Mouse (Mus musculus) kidney, adult 2 months (tissue): ENCODE results near the gene Tcf12. TPM values are rescaled to one million over a fixed set of nuclear protein-coding genes. Genes with fewer than 3 reads are reported as not detected.

Experiments
- DNase-seq: peaks from one replicate; pipeline ENCODE4 v3.0.0; 2021
- H3K27ac ChIP-seq: fragments of 200-500 bp; 2 replicates; pipeline ENCODE4 v1.5.1; 2012; ENCODE audit warnings: low read depth, low read length, control low read depth, inconsistent platforms; ENCODE audit not compliant: insufficient read depth
- H3K27me3 ChIP-seq: fragments of 200-500 bp; replicated peaks from 2 replicates; pipeline ENCODE4 v1.6.1; 2012; ENCODE audit warnings: mild to moderate bottlenecking, moderate library complexity, low read length, inconsistent platforms; ENCODE audit not compliant: control insufficient read depth, insufficient read depth
- H3K36me3 ChIP-seq: fragments of 200-500 bp; 2 replicates; pipeline ENCODE4 v1.6.1; 2012; ENCODE audit warnings: mild to moderate bottlenecking, moderate library complexity, low read length, inconsistent platforms; ENCODE audit not compliant: control insufficient read depth, insufficient read depth
- H3K4me1 ChIP-seq: fragments of 200-500 bp; 2 replicates; pipeline ENCODE4 v1.6.1; 2011; ENCODE audit warnings: low read length; ENCODE audit not compliant: control insufficient read depth, insufficient read depth
- H3K4me3 ChIP-seq: fragments of 200-500 bp; 2 replicates; pipeline ENCODE4 v1.5.1; 2011; ENCODE audit warnings: mild to moderate bottlenecking, low read depth, low read length, control low read depth; ENCODE audit not compliant: insufficient read depth
- CTCF ChIP-seq: fragments of 200-500 bp; conservative IDR thresholded peaks from 2 replicates; pipeline ENCODE4 v1.5.1; 2011; ENCODE audit warnings: low read depth, mild to moderate bottlenecking, control low read depth, low read length, moderate library complexity, mixed read lengths; ENCODE audit not compliant: insufficient read depth, insufficient read length
- POLR2A ChIP-seq: fragments of 200-500 bp; IDR thresholded peaks from one replicate; pipeline ENCODE4 v1.6.1; 2011; ENCODE audit warnings: low read depth, low read length, control low read depth
- WGBS: fragments of 180-500 bp; shearing (Covaris S2); methylation state at CpG from one replicate; pipeline ENCODE4 v1.1.7; 2018; 5-methylcytosine and 5-hydroxymethylcytosine counted together
- polyA plus RNA-seq: library from polyadenylated mRNA; depleted of rRNA; stranded (reverse); fragments of >200 nt; gene quantifications from 2 replicates; pipeline ENCODE4 v1.2.3, GENCODE M21; 2012; rRNA removed

The Tcf12 gene
- 50.0 and 59.9 TPM in 2 replicates for polyA plus RNA-seq

GRCm38 (mm10) chr9:72111622-72112550 is at the start of gene Tcf12:
Gene Tcf12 (minus strand): TSS chr9:72111871.
- H3K27ac ChIP-seq: peak within 1 kb of the TSS; percentile 88
- H3K4me1 ChIP-seq: no peaks in the 10 kb centered on the region
- no peaks in the 10 kb centered on the region for H3K27me3 ChIP-seq
- 2% methylated on average over 88 of the region's 88 CpGs for WGBS
- no peaks in the 10 kb centered on the region for H3K36me3 ChIP-seq
- DNase-seq: peak; percentile 92
- TF ChIP-seq POLR2A (no peak), CTCF (no peak)
- peak within 1 kb of the TSS; percentile 78 for H3K4me3 ChIP-seq

GRCm38 (mm10) chr9:72158392-72158791 is 46.7 kb upstream of the Tcf12 start:
- 79% methylated on average over 2 of the region's 2 CpGs for WGBS
- Histone ChIP-seq H3K4me3 (no peak overlapping the region), H3K4me1 (no peaks in the 10 kb centered on the region), H3K27me3 (no peaks in the 10 kb centered on the region), H3K36me3 (no peaks in the 10 kb centered on the region), H3K27ac (no peak overlapping the region)
- DNase-seq: no peak
- TF ChIP-seq CTCF (no peak), POLR2A (no peak)

- no peak overlapping the region for H3K4me3 ChIP-seq
- no peaks in the 10 kb centered on the region for H3K36me3 ChIP-seq
- TF ChIP-seq CTCF (no peak), POLR2A (no peak)
- no peak for DNase-seq
- 93% methylated on average over 1 of the region's 1 CpGs for WGBS
- H3K27me3 ChIP-seq: no peaks in the 10 kb centered on the region
- H3K27ac ChIP-seq: no peak overlapping the region
- no peaks in the 10 kb centered on the region for H3K4me1 ChIP-seq
These were observed 45.4 kb upstream of the Tcf12 start for GRCm38 (mm10) chr9:72157091-72157490.

GRCm38 (mm10) chr9:72155250-72156138 is 43.8 kb upstream of the Tcf12 start:
- no peak for DNase-seq
- no peak for TF ChIP-seq CTCF
- no peak for TF ChIP-seq POLR2A
- 46% methylated on average over 21 of the region's 21 CpGs for WGBS
- no peaks in the 10 kb centered on the region for H3K4me1 ChIP-seq
- H3K27ac ChIP-seq: no peak overlapping the region
- no peaks in the 10 kb centered on the region for H3K27me3 ChIP-seq
- H3K4me3 ChIP-seq: no peak overlapping the region
- no peaks in the 10 kb centered on the region for H3K36me3 ChIP-seq

- Histone ChIP-seq H3K27ac (no peak overlapping the region), H3K36me3 (no peaks in the 10 kb centered on the region), H3K4me3 (no peak overlapping the region), H3K27me3 (no peaks in the 10 kb centered on the region), H3K4me1 (no peaks in the 10 kb centered on the region)
- WGBS: 93% methylated on average over 5 of the region's 5 CpGs
- DNase-seq: no peak
- TF ChIP-seq POLR2A: no peak
- TF ChIP-seq CTCF: no peak
These were observed 32.5 kb upstream of the Tcf12 start for GRCm38 (mm10) chr9:72144148-72144547.

GRCm38 (mm10) chr9:72137899-72138298 is 26.2 kb upstream of the Tcf12 start:
- no peak overlapping the region for H3K4me3 ChIP-seq

More at GRCm38 (mm10) chr9:72137899-72138298, 26.2 kb upstream of the Tcf12 start:
- no peak for DNase-seq
- no peaks in the 10 kb centered on the region for H3K36me3 ChIP-seq
- H3K27ac ChIP-seq: no peak overlapping the region
- no peaks in the 10 kb centered on the region for H3K27me3 ChIP-seq
- no peak for TF ChIP-seq CTCF
- no peak for TF ChIP-seq POLR2A
- H3K4me1 ChIP-seq: no peaks in the 10 kb centered on the region; the same call in 1 of the 2 replicates
